Mouse (Mus musculus) cerebellum, adult 2 months (tissue): ENCODE results near the gene Plcb4.

Experiments
- CTCF ChIP-seq: fragments of 200-500 bp; IDR thresholded peaks from 2 replicates; pipeline ENCODE4 v1.5.1; 2011; ENCODE audit warnings: low read depth, mild to moderate bottlenecking, control low read depth, low read length, moderate library complexity, borderline replicate concordance; ENCODE audit not compliant: insufficient read depth
- POLR2A ChIP-seq: fragments of 200-500 bp; IDR thresholded peaks from 2 replicates; pipeline ENCODE4 v1.6.1; 2011; ENCODE audit warnings: low read length, control low read depth, borderline replicate concordance; ENCODE audit not compliant: insufficient read depth

GRCm38 (mm10) chr2:135733926-135734510 is 75.2 kb downstream of the Plcb4 start:
- TF ChIP-seq CTCF (no peak), POLR2A (no peak)
